In genomic region chr1:127118019-127118418, GRCm38 (mm10) we compare ENCODE assay signal across 21 mouse cellular contexts.
"Had no signal": no experiment of that assay in that cellular context is flagged by ENCODE, and none has a peak within 500 bp of the region (broad histone marks: within the 10 kb centered on the region; RNA-seq: fewer than 3 reads in every experiment).

No protein-coding gene starts in this region.

- H3K36me3 ChIP-seq: lung, embryonic 15.5 days; midbrain, embryonic 10.5 days; midbrain, embryonic 12.5 days; neural tube, embryonic 13.5 days; neural tube, embryonic 15.5 days had no signal

- H3K9ac ChIP-seq: lung, embryonic 15.5 days; midbrain, embryonic 12.5 days; neural tube, embryonic 13.5 days; neural tube, embryonic 15.5 days had no signal

- H3K4me3 ChIP-seq: lung, embryonic 15.5 days; midbrain, embryonic 10.5 days; midbrain, embryonic 12.5 days; myocyte; neural tube, embryonic 13.5 days; neural tube, embryonic 15.5 days had no signal

- H3K9me3 ChIP-seq: lung, embryonic 15.5 days; midbrain, embryonic 10.5 days; midbrain, embryonic 12.5 days; neural tube, embryonic 13.5 days; neural tube, embryonic 15.5 days had no signal

- H3K27me3 ChIP-seq: lung, embryonic 15.5 days; midbrain, embryonic 12.5 days; neural tube, embryonic 13.5 days; neural tube, embryonic 15.5 days had no signal

- H3K27ac ChIP-seq: lung, embryonic 15.5 days; macrophage; midbrain, embryonic 10.5 days; midbrain, embryonic 12.5 days; neural tube, embryonic 13.5 days; neural tube, embryonic 15.5 days had no signal

- DNase-seq: lung, adult 2 months; lung, postnatal 14 days; lung, postnatal 36 days; midbrain, embryonic 14.5 days; retina, postnatal 1 day; right cerebral cortex, adult 18-20 months; right cerebral cortex, postnatal 25 days; right cerebral cortex, postnatal 4 days; spleen, adult 18-20 months; thymus, adult 18-20 months; thymus, postnatal 14 days; thymus, postnatal 36 days had no signal

- H3K4me1 ChIP-seq: lung, embryonic 15.5 days; midbrain, embryonic 10.5 days; midbrain, embryonic 12.5 days; neural tube, embryonic 13.5 days; neural tube, embryonic 15.5 days had no signal

- ATAC-seq: lung, postnatal 0 days; midbrain, embryonic 16.5 days had no signal
